Mouse (Mus musculus) MEL (cell line): ENCODE measurements at regions not wholly inside any gene's neighbourhood (a gene's known extent, or its start where the extent isn't known, plus 50 kb on each side); places are given as distances from the start of the nearest gene placed in this dataset.

Experiments used
- DNase-seq: peaks from one replicate; pipeline ENCODE4 v3.0.0; 2011; ENCODE audit warnings: low read depth, low spot score
- H3K27ac ChIP-seq: 2 replicates; pipeline ENCODE4 v1.5.1; 2012; ENCODE audit warnings: low read depth, mild to moderate bottlenecking, control low read depth, low read length, moderate library complexity; ENCODE audit not compliant: control insufficient read depth
- H3K27me3 ChIP-seq, 2 experiments: fragments of 150-350 bp in 1 of 2; sonication (generic) in 1 of 2; 2 replicates each; pipeline ENCODE4 v1.6.1; 2012; ENCODE audit warnings: low read length in 2 of 2, mild to moderate bottlenecking in 2 of 2, improper control_type of control experiment in 1 of 2, moderate library complexity in 1 of 2; ENCODE audit not compliant: insufficient read depth in 2 of 2, control insufficient read depth in 1 of 2
- H3K36me3 ChIP-seq, 2 experiments: 2 replicates each; pipeline ENCODE4 v1.6.1; 2012 to 2014; ENCODE audit warnings: low read length in 2 of 2, improper control_type of control experiment in 1 of 2, inconsistent platforms in 1 of 2, mild to moderate bottlenecking in 1 of 2; ENCODE audit not compliant: insufficient read depth in 2 of 2, control insufficient read depth in 1 of 2
- H3K4me1 ChIP-seq, 2 experiments: fragments of 150-350 bp in 1 of 2; sonication (generic) in 1 of 2; 2 replicates each; pipeline ENCODE4 v1.6.1; 2012; ENCODE audit warnings: low read length in 2 of 2, improper control_type of control experiment in 1 of 2, mild to moderate bottlenecking in 1 of 2; ENCODE audit not compliant: insufficient read depth in 2 of 2, control insufficient read depth in 1 of 2
- H3K4me3 ChIP-seq, 2 experiments: fragments of 150-350 bp in 1 of 2; sonication (generic) in 1 of 2; 2 replicates each; pipeline ENCODE4 v1.5.1; 2012; ENCODE audit warnings: low read depth in 2 of 2, low read length in 2 of 2, mild to moderate bottlenecking in 2 of 2, moderate library complexity in 2 of 2, control low read depth in 1 of 2, improper control_type of control experiment in 1 of 2; ENCODE audit not compliant: control insufficient read depth in 1 of 2, insufficient read depth in 1 of 2
- H3K79me2 ChIP-seq: 2 replicates; pipeline ENCODE4 v1.6.1; 2012; ENCODE audit warnings: mild to moderate bottlenecking, low read length, moderate library complexity; ENCODE audit not compliant: control insufficient read depth, poor library complexity, insufficient read depth
- H3K9ac ChIP-seq: 2 replicates; pipeline ENCODE4 v1.6.1; 2012; ENCODE audit warnings: low read depth, mild to moderate bottlenecking, control low read depth, low read length, moderate library complexity; ENCODE audit not compliant: control insufficient read depth, poor library complexity, severe bottlenecking
- H3K9me3 ChIP-seq: fragments of 150-350 bp; sonication (generic); replicated peaks from 2 replicates; pipeline ENCODE4 v1.6.1; 2012; ENCODE audit warnings: mild to moderate bottlenecking, low read length, improper control_type of control experiment, moderate library complexity; ENCODE audit not compliant: insufficient read depth
- CHD2 ChIP-seq: IDR thresholded peaks from 2 replicates; pipeline ENCODE4 v1.6.1; 2011; ENCODE audit warnings: low read length, improper control_type of control experiment
- CTCF ChIP-seq, 3 experiments: IDR thresholded peaks in 2 of 3; conservative IDR thresholded peaks in 1 of 3; 2 replicates each; pipeline ENCODE4 v1.5.1; 2011 to 2012; ENCODE audit warnings: low read length in 3 of 3, low read depth in 2 of 3, mild to moderate bottlenecking in 2 of 3, improper control_type of control experiment in 1 of 3, inconsistent platforms in 1 of 3, mixed read lengths in 1 of 3, moderate library complexity in 1 of 3; ENCODE audit not compliant: control insufficient read depth in 1 of 3, insufficient read depth in 1 of 3, poor library complexity in 1 of 3, severe bottlenecking in 1 of 3
- E2F4 ChIP-seq: IDR thresholded peaks from 2 replicates; pipeline ENCODE4 v1.6.1; 2011; ENCODE audit warnings: low read depth, low read length, improper control_type of control experiment, borderline replicate concordance
- ELF1 ChIP-seq: IDR thresholded peaks from 2 replicates; pipeline ENCODE4 v1.6.1; 2014; ENCODE audit warnings: low read depth, mild to moderate bottlenecking, inconsistent platforms, low read length, improper control_type of control experiment, moderate library complexity
- HCFC1 ChIP-seq: IDR thresholded peaks from 2 replicates; pipeline ENCODE4 v1.6.1; 2012; ENCODE audit warnings: low read depth, mild to moderate bottlenecking, inconsistent platforms, low read length, improper control_type of control experiment, moderate library complexity
- JUND ChIP-seq: IDR thresholded peaks from 2 replicates; pipeline ENCODE4 v1.6.1; 2011; ENCODE audit warnings: low read depth, mild to moderate bottlenecking, improper control_type of control experiment, low read length
- KAT2A ChIP-seq: conservative IDR thresholded peaks from 2 replicates; pipeline ENCODE4 v1.6.1; 2012; ENCODE audit warnings: low read depth, low read length, improper control_type of control experiment, inconsistent platforms
- MAFK ChIP-seq: IDR thresholded peaks from 2 replicates; pipeline ENCODE4 v1.6.1; 2011; ENCODE audit warnings: low read depth, mild to moderate bottlenecking, low read length, improper control_type of control experiment, borderline replicate concordance
- MAZ ChIP-seq: IDR thresholded peaks from 2 replicates; pipeline ENCODE4 v1.6.1; 2012; ENCODE audit warnings: low read depth, mild to moderate bottlenecking, inconsistent platforms, low read length, improper control_type of control experiment
- MYB ChIP-seq: IDR thresholded peaks from 2 replicates; pipeline ENCODE4 v1.6.1; 2011; ENCODE audit warnings: mild to moderate bottlenecking, low read depth, low read length, improper control_type of control experiment
- MYC ChIP-seq: IDR thresholded peaks from 2 replicates; pipeline ENCODE4 v1.6.1; 2011; ENCODE audit warnings: low read depth, mild to moderate bottlenecking, low read length, improper control_type of control experiment, moderate library complexity
- NELFE ChIP-seq: IDR thresholded peaks from 2 replicates; pipeline ENCODE4 v1.6.1; 2011; ENCODE audit warnings: low read depth, low read length, improper control_type of control experiment
- POLR2AphosphoS2 ChIP-seq: IDR thresholded peaks from 2 replicates; pipeline ENCODE4 v1.6.1; 2011; ENCODE audit warnings: low read length, improper control_type of control experiment
- POLR2AphosphoS5 ChIP-seq: IDR thresholded peaks from 2 replicates; pipeline ENCODE4 v1.6.1; 2012; ENCODE audit warnings: low read depth, borderline replicate concordance, mild to moderate bottlenecking, inconsistent platforms, low read length, moderate library complexity, mixed read lengths
- SIN3A ChIP-seq: IDR thresholded peaks from 2 replicates; pipeline ENCODE4 v1.6.1; 2012; ENCODE audit warnings: low read length, improper control_type of control experiment, inconsistent platforms
- TAL1 ChIP-seq: IDR thresholded peaks from 2 replicates; pipeline ENCODE4 v1.6.1; 2012; ENCODE audit warnings: mild to moderate bottlenecking, inconsistent platforms, low read length, moderate library complexity, mixed read lengths
- TBP ChIP-seq: IDR thresholded peaks from 2 replicates; pipeline ENCODE4 v1.8.0; 2011; ENCODE audit warnings: low read depth, low read length, improper control_type of control experiment
- ZC3H11A ChIP-seq: IDR thresholded peaks from 2 replicates; pipeline ENCODE4 v1.6.1; 2012; ENCODE audit warnings: low read depth, mild to moderate bottlenecking, inconsistent platforms, low read length, improper control_type of control experiment
- ZNF384 ChIP-seq: IDR thresholded peaks from 2 replicates; pipeline ENCODE4 v1.6.1; 2012; ENCODE audit warnings: low read depth, mild to moderate bottlenecking, inconsistent platforms, low read length, improper control_type of control experiment

- Histone ChIP-seq H3K9ac (peak overlapping the region; percentile 73), H3K9me3 (no peaks in the 10 kb centered on the region), H3K79me2 (no peaks in the 10 kb centered on the region), H3K27me3 (no peaks in the 10 kb centered on the region; a peak in 1 of 4 replicates), H3K27ac (0 out of 2 replicates have a peak overlapping the region, but pooled peaks have one; percentile 16), H3K4me1 (peaks cover 0 to 6% of the 10 kb centered on the region in 2 experiments; a peak in 2 of 4 replicates), H3K4me3 (peak overlapping the region; percentile 66 to 78), H3K36me3 (peaks cover 0 to 3% of the 10 kb centered on the region in 2 experiments; a peak in 1 of 4 replicates)
- 0 out of 2 replicates have a peak, but pooled peaks have one; percentile 15 for TF ChIP-seq MAZ
- no peak for TF ChIP-seq ZNF384
- DNase-seq, result peak; percentile 66
Observed at GRCm38 (mm10) chr12:69461888-69462840, 89.9 kb upstream of the Gm9887 start.

- DNase-seq, result no peak
- no peak overlapping the region for H3K9ac ChIP-seq
- H3K27me3 ChIP-seq, result no peaks in the 10 kb centered on the region
- no peaks in the 10 kb centered on the region for H3K79me2 ChIP-seq
- peaks cover 0 to 6% of the 10 kb centered on the region in 2 experiments; a peak in 2 of 4 replicates for H3K4me1 ChIP-seq
- peaks cover 0 to 3% of the 10 kb centered on the region in 2 experiments; a peak in 1 of 4 replicates for H3K36me3 ChIP-seq
- H3K9me3 ChIP-seq, result no peaks in the 10 kb centered on the region
- TF ChIP-seq E2F4 (no peak), SIN3A (no peak), CHD2 (no peak), MYC (no peak), ZNF384 (no peak), MYB (no peak), ZC3H11A (no peak), ELF1 (no peak), NELFE (no peak), MAFK (no peak), POLR2AphosphoS5 (no peak), JUND (no peak), HCFC1 (no peak), MAZ (no peak), TBP (no peak), KAT2A (no peak), CTCF (IDR thresholded peaks at IDR 0.05 in 2 of 3, conservative IDR thresholded peaks at IDR 0.05 in 1 of 3; ENCODE audit: control insufficient read depth in 1 of 3, insufficient read depth in 1 of 3, low read depth in 2 of 3, low read length in 3 of 3, poor library complexity in 1 of 3, severe bottlenecking in 1 of 3) (no peak), POLR2AphosphoS2 (no peak), TAL1 (no peak)
- H3K4me3 ChIP-seq, result no peak overlapping the region
- no peak overlapping the region for H3K27ac ChIP-seq
Observed at GRCm38 (mm10) chr12:69460552-69461079, 88.4 kb upstream of the Gm9887 start.
